Mouse (Mus musculus) ES-Bruce4 (cell line): ENCODE data around the gene Prkg1.

ENCODE experiments used
- CTCF ChIP-seq: IDR thresholded peaks from one replicate; pipeline ENCODE4 v1.8.1; 2011; ENCODE audit warnings: low read depth, low read length
- EP300 ChIP-seq: IDR thresholded peaks from 2 replicates; pipeline ENCODE4 v1.6.1; 2011; ENCODE audit warnings: low read depth, low read length; ENCODE audit not compliant: insufficient read depth
- POLR2A ChIP-seq: IDR thresholded peaks from one replicate; pipeline ENCODE4 v1.8.1; 2011; ENCODE audit warnings: low read length; ENCODE audit not compliant: insufficient read depth

DNA sequence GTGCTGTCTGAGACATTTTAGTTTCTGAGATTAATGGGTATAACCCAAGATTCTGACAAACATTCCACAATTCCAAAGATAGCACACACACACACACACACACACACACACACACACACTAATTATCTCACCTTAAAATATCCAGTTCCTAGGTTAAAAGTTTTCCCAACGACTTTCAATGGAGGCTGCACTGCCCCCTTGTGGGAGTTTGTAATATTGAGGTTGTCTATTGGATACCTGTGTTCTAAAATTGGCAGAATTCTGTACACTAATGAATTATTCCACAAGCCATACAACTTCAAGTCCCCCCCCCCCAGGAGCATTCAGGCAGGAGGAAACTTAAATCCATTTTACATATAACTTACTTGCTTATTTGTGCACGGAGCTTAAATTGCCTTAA, 18.2 kb downstream of the Prkg1 start:
- TF ChIP-seq CTCF (no peak), EP300 (no peak), POLR2A (no peak)
